Mouse (Mus musculus): ENCODE data around the gene Mapk11. TPM values are rescaled to one million over a fixed set of nuclear protein-coding genes. Genes with fewer than 3 reads are reported as not detected.

The Mapk11 gene
- total and polyA plus RNA-seq, 2 experiments from 2014 or later = 1.0 to 2.6 TPM

GRCm38 (mm10) chr15:89100823-89101222 lies 48.6 kb downstream of the Mapk11 start:
- H3K27ac ChIP-seq (ENCODE audit: low read depth) = no peak overlapping the region
- no peaks in the 10 kb centered on the region for H3K27me3 ChIP-seq (ENCODE audit: control insufficient read depth, insufficient read depth, low read length)
- no peak for TF ChIP-seq EP300 (IDR thresholded peaks at IDR 0.05; ENCODE audit: low read depth)
- TF ChIP-seq CTCF (IDR thresholded peaks at IDR 0.05; ENCODE audit: low read depth) = no peak
- H3K9ac ChIP-seq (replicated peaks; ENCODE audit: low read depth, low read length) = no peak overlapping the region
- 82% methylated on average over 12 of the region's 12 CpGs for WGBS
- no peaks in the 10 kb centered on the region for H3K4me1 ChIP-seq (ENCODE audit: control insufficient read depth, insufficient read depth)
- no peak for DNase-seq (ENCODE audit: low spot score)
- H3K36me3 ChIP-seq (replicated peaks; ENCODE audit: control insufficient read depth, insufficient read depth, low read length) = peaks cover 97% of the 10 kb centered on the region
- H3K9me3 ChIP-seq (replicated peaks; ENCODE audit: control insufficient read depth, low read length) = no peaks in the 10 kb centered on the region
- no peak overlapping the region for H3K4me3 ChIP-seq (ENCODE audit: low read depth, low read length)
- no peak overlapping the region for H3K4me2 ChIP-seq (ENCODE audit: low read depth, low read length)
- no peak for ATAC-seq (ENCODE audit: insufficient read depth, low read depth)

GRCm38 (mm10) chr15:89098616-89099015 lies 50.8 kb downstream of the Mapk11 start:
- no peaks in the 10 kb centered on the region for H3K4me1 ChIP-seq (ENCODE audit: control insufficient read depth, insufficient read depth)

GRCm38 (mm10) chr15:89097450-89097849 lies 52.0 kb downstream of the Mapk11 start:
- Histone ChIP-seq H3K9ac (replicated peaks; ENCODE audit: low read depth, low read length) (no peak overlapping the region), H3K4me2 (ENCODE audit: low read depth, low read length) (no peak overlapping the region), H3K36me3 (replicated peaks; ENCODE audit: control insufficient read depth, insufficient read depth, low read length) (peaks cover 98% of the 10 kb centered on the region), H3K4me1 (ENCODE audit: control insufficient read depth, insufficient read depth) (no peaks in the 10 kb centered on the region), H3K4me3 (ENCODE audit: low read depth, low read length) (no peak overlapping the region), H3K27me3 (ENCODE audit: control insufficient read depth, insufficient read depth, low read length) (no peaks in the 10 kb centered on the region), H3K27ac (ENCODE audit: low read depth) (no peak overlapping the region), H3K9me3 (replicated peaks; ENCODE audit: control insufficient read depth, low read length) (no peaks in the 10 kb centered on the region)
- 89% methylated on average over 5 of the region's 5 CpGs for WGBS
- no peak for TF ChIP-seq EP300 (IDR thresholded peaks at IDR 0.05; ENCODE audit: low read depth)
- TF ChIP-seq CTCF (IDR thresholded peaks at IDR 0.05; ENCODE audit: low read depth) = no peak
- DNase-seq (ENCODE audit: low spot score) (no peak), ATAC-seq (ENCODE audit: insufficient read depth, low read depth) (no peak)

More at GRCm38 (mm10) chr15:89098616-89099015, 50.8 kb downstream of the Mapk11 start:
- H3K9ac ChIP-seq (replicated peaks; ENCODE audit: low read depth, low read length) = no peak overlapping the region
- no peak overlapping the region for H3K4me2 ChIP-seq (ENCODE audit: low read depth, low read length)
- TF ChIP-seq EP300 (IDR thresholded peaks at IDR 0.05; ENCODE audit: low read depth) (no peak), CTCF (IDR thresholded peaks at IDR 0.05; ENCODE audit: low read depth) (no peak)
- DNase-seq (ENCODE audit: low spot score) (no peak), ATAC-seq (ENCODE audit: insufficient read depth, low read depth) (no peak)
- H3K4me3 ChIP-seq (ENCODE audit: low read depth, low read length) = no peak overlapping the region
- H3K36me3 ChIP-seq (replicated peaks; ENCODE audit: control insufficient read depth, insufficient read depth, low read length) = peaks cover 97% of the 10 kb centered on the region
- H3K9me3 ChIP-seq (replicated peaks; ENCODE audit: control insufficient read depth, low read length) = no peaks in the 10 kb centered on the region
- 88% methylated on average over 7 of the region's 7 CpGs for WGBS
- no peak overlapping the region for H3K27ac ChIP-seq (ENCODE audit: low read depth)
- no peaks in the 10 kb centered on the region for H3K27me3 ChIP-seq (ENCODE audit: control insufficient read depth, insufficient read depth, low read length)

Small RNAs within 50 kb of the gene (microRNA-seq; reads per million reads assigned to microRNA genes)
- 3.7 reads per million, percentile 17 among the genes with 10 or more reads in this experiment for gene Mir6958
- not detected for gene Mir7118

Other genes with a start within 250 kb of the Mapk11 start
- gene Ttll8, start 195.2 kb downstream of the Mapk11 start, total RNA-seq (2014; rRNA removed; ENCODE audit: low replicate concordance) = not detected in 2 replicates
- gene Ttll8, start 195.2 kb downstream of the Mapk11 start, polyA plus RNA-seq (2015; fragmentation: Nextera tagmentation; extraction: Ambion mirVana) = not detected in 2 replicates
- not detected in 2 replicates for gene Mlc1, start 170.6 kb downstream of the Mapk11 start, total RNA-seq (2014; rRNA removed; ENCODE audit: low replicate concordance)
- 0.04 TPM in 1 of 2 replicates, not detected in the other for gene Mlc1, start 170.6 kb downstream of the Mapk11 start, polyA plus RNA-seq (2015; fragmentation: Nextera tagmentation; extraction: Ambion mirVana)
- gene Mov10l1, start 166.7 kb downstream of the Mapk11 start, total RNA-seq (2014; rRNA removed; ENCODE audit: low replicate concordance) = 74.3 and 85.9 TPM in 2 replicates
- 114 and 124 TPM in 2 replicates for gene Mov10l1, start 166.7 kb downstream of the Mapk11 start, polyA plus RNA-seq (2015; fragmentation: Nextera tagmentation; extraction: Ambion mirVana)
- 0.70 TPM in 1 of 2 replicates, not detected in the other for gene Panx2, start 89.9 kb downstream of the Mapk11 start, total RNA-seq (2014; rRNA removed; ENCODE audit: low replicate concordance)
- 0.93 and 1.0 TPM in 2 replicates for gene Panx2, start 89.9 kb downstream of the Mapk11 start, polyA plus RNA-seq (2015; fragmentation: Nextera tagmentation; extraction: Ambion mirVana)
- 59.2 and 61.2 TPM in 2 replicates for gene Trabd, start 74.5 kb downstream of the Mapk11 start, total RNA-seq (2014; rRNA removed; ENCODE audit: low replicate concordance)
- 46.6 and 46.7 TPM in 2 replicates for gene Trabd, start 74.5 kb downstream of the Mapk11 start, polyA plus RNA-seq (2015; fragmentation: Nextera tagmentation; extraction: Ambion mirVana)
- 35.4 and 39.1 TPM in 2 replicates for gene Selenoo, start 60.5 kb downstream of the Mapk11 start, total RNA-seq (2014; rRNA removed; ENCODE audit: low replicate concordance)
- 10.3 and 11.3 TPM in 2 replicates for gene Selenoo, start 60.5 kb downstream of the Mapk11 start, polyA plus RNA-seq (2015; fragmentation: Nextera tagmentation; extraction: Ambion mirVana)
- gene Tubgcp6, start 26.5 kb downstream of the Mapk11 start, total RNA-seq (2014; rRNA removed; ENCODE audit: low replicate concordance) = 17.2 and 26.9 TPM in 2 replicates
- gene Tubgcp6, start 26.5 kb downstream of the Mapk11 start, polyA plus RNA-seq (2015; fragmentation: Nextera tagmentation; extraction: Ambion mirVana) = 4.4 and 5.1 TPM in 2 replicates
- gene Hdac10, start 20.9 kb downstream of the Mapk11 start, total RNA-seq (2014; rRNA removed; ENCODE audit: low replicate concordance) = 14.9 and 17.4 TPM in 2 replicates
- 10.7 and 10.8 TPM in 2 replicates for gene Hdac10, start 20.9 kb downstream of the Mapk11 start, polyA plus RNA-seq (2015; fragmentation: Nextera tagmentation; extraction: Ambion mirVana)
- gene Mapk12, start 8.9 kb downstream of the Mapk11 start, total RNA-seq (2014; rRNA removed; ENCODE audit: low replicate concordance) = 7.1 and 55.2 TPM in 2 replicates
- 18.6 and 18.9 TPM in 2 replicates for gene Mapk12, start 8.9 kb downstream of the Mapk11 start, polyA plus RNA-seq (2015; fragmentation: Nextera tagmentation; extraction: Ambion mirVana)
- gene Plxnb2, start 31.2 kb upstream of the Mapk11 start, total RNA-seq (2014; rRNA removed; ENCODE audit: low replicate concordance) = 153 and 199 TPM in 2 replicates
- gene Plxnb2, start 31.2 kb upstream of the Mapk11 start, polyA plus RNA-seq (2015; fragmentation: Nextera tagmentation; extraction: Ambion mirVana) = 51.6 and 54.5 TPM in 2 replicates
- gene Dennd6b, start 46.9 kb upstream of the Mapk11 start, total RNA-seq (2014; rRNA removed; ENCODE audit: low replicate concordance) = 15.2 and 19.2 TPM in 2 replicates
- gene Dennd6b, start 46.9 kb upstream of the Mapk11 start, polyA plus RNA-seq (2015; fragmentation: Nextera tagmentation; extraction: Ambion mirVana) = 14.5 and 14.8 TPM in 2 replicates
- 65.1 and 98.4 TPM in 2 replicates for gene Ppp6r2, start 61.9 kb upstream of the Mapk11 start, total RNA-seq (2014; rRNA removed; ENCODE audit: low replicate concordance)
- gene Ppp6r2, start 61.9 kb upstream of the Mapk11 start, polyA plus RNA-seq (2015; fragmentation: Nextera tagmentation; extraction: Ambion mirVana) = 27.4 and 27.7 TPM in 2 replicates
- gene Sbf1, start 165.7 kb upstream of the Mapk11 start, total RNA-seq (2014; rRNA removed; ENCODE audit: low replicate concordance) = 113 and 147 TPM in 2 replicates
- gene Sbf1, start 165.7 kb upstream of the Mapk11 start, polyA plus RNA-seq (2015; fragmentation: Nextera tagmentation; extraction: Ambion mirVana) = 17.7 and 25.6 TPM in 2 replicates
- not detected in 2 replicates for gene Adm2, start 173.1 kb upstream of the Mapk11 start, total RNA-seq (2014; rRNA removed; ENCODE audit: low replicate concordance)
- gene Adm2, start 173.1 kb upstream of the Mapk11 start, polyA plus RNA-seq (2015; fragmentation: Nextera tagmentation; extraction: Ambion mirVana) = not detected in 2 replicates
- gene Miox, start 184.8 kb upstream of the Mapk11 start, total RNA-seq (2014; rRNA removed; ENCODE audit: low replicate concordance) = not detected in 2 replicates
- gene Miox, start 184.8 kb upstream of the Mapk11 start, polyA plus RNA-seq (2015; fragmentation: Nextera tagmentation; extraction: Ambion mirVana) = not detected in 2 replicates
- gene Lmf2, start 206.0 kb upstream of the Mapk11 start, total RNA-seq (2014; rRNA removed; ENCODE audit: low replicate concordance) = 26.9 and 33.5 TPM in 2 replicates
- gene Lmf2, start 206.0 kb upstream of the Mapk11 start, polyA plus RNA-seq (2015; fragmentation: Nextera tagmentation; extraction: Ambion mirVana) = 31.4 and 33.3 TPM in 2 replicates
- 83.8 and 136 TPM in 2 replicates for gene Ncaph2, start 206.1 kb upstream of the Mapk11 start, total RNA-seq (2014; rRNA removed; ENCODE audit: low replicate concordance)
- 59.4 and 64.3 TPM in 2 replicates for gene Ncaph2, start 206.1 kb upstream of the Mapk11 start, polyA plus RNA-seq (2015; fragmentation: Nextera tagmentation; extraction: Ambion mirVana)
- 29.0 and 30.6 TPM in 2 replicates for gene Sco2, start 224.2 kb upstream of the Mapk11 start, total RNA-seq (2014; rRNA removed; ENCODE audit: low replicate concordance)
- gene Sco2, start 224.2 kb upstream of the Mapk11 start, polyA plus RNA-seq (2015; fragmentation: Nextera tagmentation; extraction: Ambion mirVana) = 8.1 and 9.4 TPM in 2 replicates
- gene Tymp, start 227.4 kb upstream of the Mapk11 start, total RNA-seq (2014; rRNA removed; ENCODE audit: low replicate concordance) = 1.6 and 7.2 TPM in 2 replicates
- 1.3 and 1.4 TPM in 2 replicates for gene Tymp, start 227.4 kb upstream of the Mapk11 start, polyA plus RNA-seq (2015; fragmentation: Nextera tagmentation; extraction: Ambion mirVana)
- gene Odf3b, start 229.7 kb upstream of the Mapk11 start, total RNA-seq (2014; rRNA removed; ENCODE audit: low replicate concordance) = 0.46 TPM in 1 of 2 replicates, not detected in the other
- 0.67 and 1.7 TPM in 2 replicates for gene Odf3b, start 229.7 kb upstream of the Mapk11 start, polyA plus RNA-seq (2015; fragmentation: Nextera tagmentation; extraction: Ambion mirVana)
- gene Klhdc7b, start 235.3 kb upstream of the Mapk11 start, total RNA-seq (2014; rRNA removed; ENCODE audit: low replicate concordance) = not detected in 2 replicates
- not detected in 2 replicates for gene Klhdc7b, start 235.3 kb upstream of the Mapk11 start, polyA plus RNA-seq (2015; fragmentation: Nextera tagmentation; extraction: Ambion mirVana)

Data from heart, postnatal 0 days (tissue).